Mouse (Mus musculus): ENCODE results near the gene Dtx2. TPM values are rescaled to one million over a fixed set of nuclear protein-coding genes. Genes with fewer than 3 reads are reported as not detected.

The Dtx2 gene
- polyA plus RNA-seq, 1 experiment from 2014 or later: 13.5 TPM

DNA sequence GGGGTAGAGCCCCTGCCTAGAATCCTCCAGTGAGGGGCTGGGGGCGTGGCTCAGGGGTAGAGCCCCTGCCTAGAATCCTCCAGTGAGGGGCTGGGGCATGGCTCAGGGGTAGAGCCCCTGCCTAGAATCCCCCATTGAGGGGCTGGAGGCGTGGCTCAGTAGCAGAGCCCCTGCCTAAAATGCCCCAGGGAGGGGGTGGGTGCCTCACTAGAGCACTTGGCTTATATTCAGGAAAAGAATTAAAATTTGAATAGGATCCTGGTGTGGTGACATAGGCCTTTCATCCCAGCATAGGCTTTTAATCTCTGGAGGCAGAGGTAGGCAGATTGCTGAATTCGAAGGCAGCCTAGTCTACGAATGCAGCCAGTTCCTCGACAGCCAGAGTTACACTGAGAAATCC lies 15.2 kb upstream of the Dtx2 start:
- DNase-seq (ENCODE audit: low spot score) (no peak), ATAC-seq (ENCODE audit: low FRiP score, low TSS enrichment) (no peak)
- H3K9me3 ChIP-seq (ENCODE audit: control insufficient read depth, low read length): no peaks in the 10 kb centered on the region
- no peak overlapping the region for H3K4me3 ChIP-seq (ENCODE audit: low read depth, low read length)
- no peaks in the 10 kb centered on the region for H3K36me3 ChIP-seq (ENCODE audit: control insufficient read depth, insufficient read depth, low read length)
- H3K27me3 ChIP-seq (ENCODE audit: control insufficient read depth, insufficient read depth, low read length): no peaks in the 10 kb centered on the region; the same call in 1 of the 2 replicates
- no peaks in the 10 kb centered on the region for H3K4me1 ChIP-seq (replicated peaks; ENCODE audit: control insufficient read depth, insufficient read depth)
- TF ChIP-seq EP300 (optimal IDR thresholded peaks at IDR 0.05) (no peak), CTCF (IDR thresholded peaks at IDR 0.05; ENCODE audit: low read depth) (no peak)
- no peak overlapping the region for H3K4me2 ChIP-seq (replicated peaks; ENCODE audit: low read depth)
- no peak overlapping the region for H3K9ac ChIP-seq (ENCODE audit: low read length)
- no peak overlapping the region for H3K27ac ChIP-seq (replicated peaks)
- 69% methylated on average over 5 of the region's 5 CpGs for WGBS

DNA sequence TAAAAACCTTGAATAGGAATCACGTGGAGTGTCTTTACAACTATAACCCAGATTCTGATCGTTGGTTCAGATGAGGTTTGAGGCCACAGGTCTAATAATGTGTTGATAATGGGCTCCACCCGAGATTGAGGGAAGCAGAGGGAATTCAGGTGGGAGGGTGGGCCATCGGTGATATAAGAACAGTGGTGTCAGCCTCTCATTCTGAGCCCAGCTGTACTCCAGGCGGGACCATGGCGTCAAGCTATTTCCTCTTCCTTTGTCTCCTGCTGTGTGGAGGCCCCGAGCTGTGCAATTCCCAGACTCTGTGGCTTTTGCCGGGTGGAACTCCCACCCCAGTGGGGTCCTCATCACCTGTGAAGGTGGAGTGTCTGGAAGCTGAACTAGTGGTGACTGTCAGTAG lies 14.7 kb upstream of the Dtx2 start, which contains the start of gene Zp3:
TSS of gene Zp3 (plus strand) at position 196 of the 400 bp plus-strand sequence.
- H3K4me3 ChIP-seq (ENCODE audit: low read depth, low read length): no peak within 1 kb of the TSS
- ATAC-seq (ENCODE audit: low FRiP score, low TSS enrichment) (no peak), DNase-seq (ENCODE audit: low spot score) (no peak)
- no peak within 1 kb of the TSS for H3K4me2 ChIP-seq (replicated peaks; ENCODE audit: low read depth)
- H3K4me1 ChIP-seq (replicated peaks; ENCODE audit: control insufficient read depth, insufficient read depth): no peaks in the 10 kb centered on the region
- no peak within 1 kb of the TSS for H3K9ac ChIP-seq (ENCODE audit: low read length)
- H3K36me3 ChIP-seq (ENCODE audit: control insufficient read depth, insufficient read depth, low read length): no peaks in the 10 kb centered on the region
- WGBS: 71% methylated on average over 8 of the region's 8 CpGs
- TF ChIP-seq EP300 (optimal IDR thresholded peaks at IDR 0.05) (no peak), CTCF (IDR thresholded peaks at IDR 0.05; ENCODE audit: low read depth) (no peak)
- H3K9me3 ChIP-seq (ENCODE audit: control insufficient read depth, low read length): no peaks in the 10 kb centered on the region
- no peaks in the 10 kb centered on the region for H3K27me3 ChIP-seq (ENCODE audit: control insufficient read depth, insufficient read depth, low read length)
- H3K27ac ChIP-seq (replicated peaks): no peak within 1 kb of the TSS

DNA sequence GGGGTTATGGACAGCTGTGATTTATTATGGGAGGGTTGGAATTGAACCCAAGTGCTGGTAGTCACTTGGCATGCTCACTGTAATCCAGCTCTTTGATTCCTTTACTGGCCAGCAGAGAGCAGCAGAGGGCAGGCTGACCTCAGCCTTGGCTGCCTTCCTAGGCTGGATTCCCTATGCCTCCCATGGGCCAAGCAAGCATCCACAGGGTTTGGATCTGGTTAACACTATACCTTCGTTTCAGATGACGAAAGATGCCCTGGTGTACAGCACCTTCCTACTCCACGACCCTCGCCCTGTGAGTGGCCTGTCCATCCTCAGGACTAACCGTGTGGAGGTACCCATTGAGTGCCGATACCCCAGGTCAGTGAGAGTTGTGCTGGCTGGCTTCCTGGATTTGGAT lies 12.2 kb upstream of the Dtx2 start:
- Histone ChIP-seq H3K9me3 (ENCODE audit: control insufficient read depth, low read length) (no peaks in the 10 kb centered on the region), H3K4me3 (ENCODE audit: low read depth, low read length) (no peak overlapping the region), H3K27me3 (ENCODE audit: control insufficient read depth, insufficient read depth, low read length) (no peaks in the 10 kb centered on the region), H3K27ac (replicated peaks) (no peak overlapping the region), H3K36me3 (ENCODE audit: control insufficient read depth, insufficient read depth, low read length) (no peaks in the 10 kb centered on the region), H3K9ac (ENCODE audit: low read length) (no peak overlapping the region), H3K4me2 (replicated peaks; ENCODE audit: low read depth) (no peak overlapping the region), H3K4me1 (replicated peaks; ENCODE audit: control insufficient read depth, insufficient read depth) (no peaks in the 10 kb centered on the region)
- TF ChIP-seq EP300 (optimal IDR thresholded peaks at IDR 0.05): no peak
- peak; percentile 95 for TF ChIP-seq CTCF (IDR thresholded peaks at IDR 0.05; ENCODE audit: low read depth)
- ATAC-seq (ENCODE audit: low FRiP score, low TSS enrichment) (peak; percentile 65), DNase-seq (ENCODE audit: low spot score) (peak; percentile 76)
- 39% methylated on average over 6 of the region's 6 CpGs for WGBS

DNA sequence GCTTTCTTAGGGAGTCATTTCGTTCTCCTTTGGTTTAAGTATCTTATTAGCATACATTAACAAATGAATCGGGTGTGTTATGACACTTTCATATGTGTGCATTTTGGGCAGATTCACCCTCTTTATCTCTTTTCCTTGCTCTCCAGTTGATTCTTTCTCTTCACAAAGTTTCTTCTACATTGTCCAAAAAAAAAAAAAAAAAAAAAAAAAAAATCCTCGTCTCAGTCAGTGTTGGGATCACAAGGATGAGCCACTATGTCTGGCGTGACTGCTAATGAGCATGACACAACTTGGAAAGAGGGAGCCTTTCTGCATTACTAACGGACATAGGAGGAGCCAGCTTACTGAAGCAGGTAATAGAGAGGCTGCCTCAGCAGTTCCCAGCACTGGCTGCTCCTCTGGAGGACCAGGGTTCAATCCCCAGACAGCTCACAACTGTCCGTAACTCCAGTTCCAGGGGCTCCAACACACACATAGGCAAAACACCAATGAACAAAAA lies 10.0 kb upstream of the Dtx2 start:
- Histone ChIP-seq H3K4me3 (ENCODE audit: low read depth, low read length) (no peak overlapping the region), H3K4me1 (replicated peaks; ENCODE audit: control insufficient read depth, insufficient read depth) (no peaks in the 10 kb centered on the region), H3K9ac (ENCODE audit: low read length) (no peak overlapping the region), H3K27ac (replicated peaks) (no peak overlapping the region), H3K27me3 (ENCODE audit: control insufficient read depth, insufficient read depth, low read length) (no peaks in the 10 kb centered on the region), H3K36me3 (ENCODE audit: control insufficient read depth, insufficient read depth, low read length) (no peaks in the 10 kb centered on the region), H3K9me3 (ENCODE audit: control insufficient read depth, low read length) (no peaks in the 10 kb centered on the region), H3K4me2 (replicated peaks; ENCODE audit: low read depth) (no peak overlapping the region)
- TF ChIP-seq CTCF (IDR thresholded peaks at IDR 0.05; ENCODE audit: low read depth) (no peak), EP300 (optimal IDR thresholded peaks at IDR 0.05) (no peak)
- no peak for ATAC-seq (ENCODE audit: low FRiP score, low TSS enrichment)
- WGBS: 72% methylated on average over 6 of the region's 6 CpGs
- DNase-seq (ENCODE audit: low spot score): no peak

DNA sequence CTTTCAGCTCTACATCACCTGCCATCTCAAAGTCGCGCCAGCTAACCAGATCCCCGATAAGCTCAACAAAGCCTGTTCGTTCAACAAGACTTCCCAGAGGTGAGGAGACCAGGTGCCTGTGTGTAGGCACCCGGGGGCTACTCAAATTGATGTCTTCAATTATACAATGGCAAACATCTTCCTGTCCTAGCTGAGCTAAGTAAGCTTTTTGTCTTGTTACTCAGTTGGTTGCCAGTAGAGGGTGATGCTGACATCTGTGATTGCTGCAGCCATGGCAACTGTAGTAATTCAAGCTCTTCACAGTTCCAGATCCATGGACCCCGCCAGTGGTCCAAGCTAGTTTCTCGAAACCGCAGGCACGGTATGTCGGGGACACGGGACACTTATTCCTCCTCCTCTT lies 7.4 kb upstream of the Dtx2 start:
- Histone ChIP-seq H3K4me3 (ENCODE audit: low read depth, low read length) (no peak overlapping the region), H3K27ac (replicated peaks) (no peak overlapping the region), H3K27me3 (ENCODE audit: control insufficient read depth, insufficient read depth, low read length) (no peaks in the 10 kb centered on the region), H3K9me3 (ENCODE audit: control insufficient read depth, low read length) (no peaks in the 10 kb centered on the region), H3K4me1 (replicated peaks; ENCODE audit: control insufficient read depth, insufficient read depth) (no peaks in the 10 kb centered on the region), H3K4me2 (replicated peaks; ENCODE audit: low read depth) (no peak overlapping the region), H3K9ac (ENCODE audit: low read length) (no peak overlapping the region), H3K36me3 (ENCODE audit: control insufficient read depth, insufficient read depth, low read length) (no peaks in the 10 kb centered on the region)
- DNase-seq (ENCODE audit: low spot score) (no peak), ATAC-seq (ENCODE audit: low FRiP score, low TSS enrichment) (no peak)
- TF ChIP-seq CTCF (IDR thresholded peaks at IDR 0.05; ENCODE audit: low read depth): peak; percentile 70
- TF ChIP-seq EP300 (optimal IDR thresholded peaks at IDR 0.05): no peak
- 55% methylated on average over 11 of the region's 11 CpGs for WGBS

DNA sequence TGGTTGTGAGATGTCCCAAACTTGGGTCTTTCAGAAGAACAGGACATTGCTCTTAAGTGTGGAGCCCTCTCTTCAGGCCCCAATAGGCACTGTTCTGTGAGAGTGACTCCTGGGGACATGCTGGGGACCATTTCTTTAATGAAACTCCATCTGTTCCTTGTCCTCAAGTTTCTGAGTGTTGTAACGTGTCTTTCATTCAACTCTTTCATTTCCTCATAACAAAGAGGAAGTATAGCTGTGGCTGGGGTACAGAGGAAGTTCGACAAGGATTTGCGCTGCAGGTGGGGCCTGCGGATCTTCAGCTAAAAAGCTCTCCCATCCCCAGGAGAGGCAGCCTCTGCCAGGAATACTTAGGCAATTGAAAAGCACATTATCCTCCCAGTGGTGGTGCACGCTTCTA lies 4.0 kb upstream of the Dtx2 start:
- DNase-seq (ENCODE audit: low spot score) (no peak), ATAC-seq (ENCODE audit: low FRiP score, low TSS enrichment) (no peak)
- Histone ChIP-seq H3K9ac (ENCODE audit: low read length) (no peak overlapping the region), H3K27me3 (ENCODE audit: control insufficient read depth, insufficient read depth, low read length) (no peaks in the 10 kb centered on the region), H3K27ac (replicated peaks) (no peak overlapping the region), H3K4me2 (replicated peaks; ENCODE audit: low read depth) (no peak overlapping the region), H3K36me3 (ENCODE audit: control insufficient read depth, insufficient read depth, low read length) (no peaks in the 10 kb centered on the region), H3K4me3 (ENCODE audit: low read depth, low read length) (no peak overlapping the region), H3K4me1 (replicated peaks; ENCODE audit: control insufficient read depth, insufficient read depth) (no peaks in the 10 kb centered on the region), H3K9me3 (ENCODE audit: control insufficient read depth, low read length) (no peaks in the 10 kb centered on the region)
- TF ChIP-seq CTCF (IDR thresholded peaks at IDR 0.05; ENCODE audit: low read depth): no peak
- 59% methylated on average over 5 of the region's 5 CpGs for WGBS

All from stomach, postnatal 0 days (tissue).